Mouse (Mus musculus) B cell, adult 62 days (primary cell): ENCODE results near the gene Agpat3. TPM values are rescaled to one million over a fixed set of nuclear protein-coding genes. Genes with fewer than 3 reads are reported as not detected.

Experiments
- total RNA-seq: library from RNA; stranded (reverse); gene quantifications from 4 replicates; pipeline ENCODE4 v1.2.4, GENCODE M21; 2023

The Agpat3 gene
- 96.5 to 116 TPM (median 112 TPM) in 4 replicates for total RNA-seq

DNA sequence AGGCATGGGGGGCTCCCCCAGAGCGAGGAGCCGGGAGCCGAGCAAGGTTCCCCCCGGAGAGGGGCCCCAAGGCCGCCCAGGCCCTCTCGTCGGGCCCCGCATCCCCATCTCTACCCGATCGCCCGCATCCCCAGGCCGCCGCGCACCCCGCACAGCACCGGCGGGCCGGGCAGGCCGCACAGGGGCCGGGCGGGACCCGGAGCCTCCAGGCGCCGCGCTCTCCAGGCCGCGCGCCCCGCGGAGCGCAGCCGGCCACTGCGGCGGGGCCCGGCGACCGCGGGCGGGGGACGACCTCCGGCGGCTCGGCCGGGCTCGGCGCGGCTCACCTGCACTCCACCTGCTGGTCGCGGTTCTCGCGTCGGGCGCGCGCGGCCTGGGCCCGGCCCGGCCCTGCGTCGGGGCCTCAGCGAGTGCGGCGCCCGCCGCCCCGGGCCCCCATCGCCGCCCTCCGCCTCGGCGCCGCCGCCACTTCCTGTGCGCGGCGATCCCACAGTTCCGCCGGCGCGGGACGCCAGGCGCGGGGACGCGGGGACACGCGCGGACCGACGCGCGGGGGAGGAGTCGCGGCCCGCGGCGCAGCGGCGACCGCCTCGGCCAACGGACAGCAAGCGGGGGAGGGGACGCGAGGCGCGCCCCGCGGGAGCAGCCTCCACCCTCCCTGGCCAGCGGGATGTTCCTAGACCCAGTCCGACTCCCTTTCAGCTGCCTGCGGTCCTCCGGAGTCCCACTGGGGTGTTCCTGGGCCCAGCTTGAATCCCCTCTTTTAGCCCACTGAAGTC, at the start of gene Agpat3:
TSS of gene Agpat3 (minus strand) at position 603 of the 779 bp plus-strand sequence.

DNA sequence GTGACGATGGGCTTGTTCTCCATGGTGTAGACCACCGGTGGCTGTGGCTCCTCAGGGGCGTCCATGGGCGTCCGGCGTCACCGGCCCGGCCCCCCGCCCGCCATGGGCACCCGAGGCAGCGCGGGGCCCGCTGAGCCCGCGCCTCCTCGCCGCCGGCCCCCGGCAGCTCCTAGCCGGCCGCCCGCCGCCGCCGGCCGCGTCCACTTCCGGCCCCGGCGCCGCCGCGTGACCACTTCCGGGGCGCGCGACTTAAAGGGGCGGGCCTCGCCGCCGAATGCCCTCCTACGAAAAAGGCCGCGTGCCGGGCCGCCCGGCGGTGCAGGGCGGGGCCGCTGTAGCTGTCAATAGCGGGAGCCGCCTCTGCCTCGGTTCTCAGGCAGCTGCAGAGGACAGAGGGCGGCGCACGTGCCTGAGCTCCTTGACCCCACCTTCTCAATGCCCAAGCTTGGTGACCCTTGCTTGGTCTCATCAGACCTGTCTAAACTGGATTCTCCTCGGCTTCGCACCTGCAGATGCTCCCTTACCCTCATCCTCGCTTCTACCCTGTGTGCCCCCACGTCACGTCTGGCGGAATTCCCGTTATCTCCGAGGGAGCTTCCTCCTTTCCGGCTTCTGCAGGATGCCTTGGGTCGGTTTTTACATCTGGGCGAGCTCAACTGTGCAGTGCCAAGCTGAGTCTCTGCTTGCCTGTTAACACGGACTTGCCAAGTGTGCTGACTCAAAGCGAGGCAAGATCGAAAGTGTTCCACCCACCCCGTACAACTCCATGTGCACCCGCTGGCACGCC, 107.7 kb downstream of the Agpat3 start, which contains the start of gene Trappc10:
TSS of gene Trappc10 (minus strand) at position 204 of the 787 bp plus-strand sequence.

Other genes starting within 250 kb of the Agpat3 start
- gene D10Jhu81e, start 182.7 kb downstream of the Agpat3 start, total RNA-seq = 40.6 to 45.5 TPM (median 42.5 TPM) in 4 replicates
- gene Pwp2, start 167.3 kb downstream of the Agpat3 start, total RNA-seq = 22.3 to 26.5 TPM (median 23.9 TPM) in 4 replicates
- 69.3 to 80.4 TPM (median 72.0 TPM) in 4 replicates for gene Trappc10, start 107.8 kb downstream of the Agpat3 start, total RNA-seq
- 376 to 391 TPM (median 377 TPM) in 4 replicates for gene Rrp1, start 60.6 kb upstream of the Agpat3 start, total RNA-seq
- 48.4 to 62.6 TPM (median 58.4 TPM) in 4 replicates for gene Cstb, start 73.2 kb upstream of the Agpat3 start, total RNA-seq
- 49.3 to 62.0 TPM (median 53.7 TPM) in 4 replicates for gene Pdxk, start 112.5 kb upstream of the Agpat3 start, total RNA-seq
- not detected in 4 replicates for gene Olfr1358, start 164.9 kb upstream of the Agpat3 start, total RNA-seq
- gene Ilvbl, start 221.9 kb upstream of the Agpat3 start, total RNA-seq = 87.6 to 101 TPM (median 88.0 TPM) in 4 replicates
- 0.75 to 1.3 TPM (median 1.1 TPM) in 4 replicates for gene Syde1, start 239.5 kb upstream of the Agpat3 start, total RNA-seq